Mouse (Mus musculus) small intestine, adult 2 months (tissue): ENCODE results near the gene Cnnm2. TPM values are rescaled to one million over a fixed set of nuclear protein-coding genes. Genes with fewer than 3 reads are reported as not detected.
"Not testable (repeated sequence)": the region's sequence is repeated elsewhere in the genome, so short reads cannot be mapped to it uniquely, and the experiment has no call there.

Experiments
- H3K27ac ChIP-seq: fragments of 200-500 bp; 2 replicates; pipeline ENCODE4 v1.5.1; 2012; ENCODE audit warnings: low read depth, low read length, control low read depth, inconsistent platforms; ENCODE audit not compliant: insufficient read depth
- H3K27me3 ChIP-seq: fragments of 200-500 bp; 2 replicates; pipeline ENCODE4 v1.6.1; 2012; ENCODE audit warnings: mild to moderate bottlenecking, moderate library complexity, low read length, inconsistent platforms; ENCODE audit not compliant: control insufficient read depth, insufficient read depth
- H3K36me3 ChIP-seq: fragments of 200-500 bp; 2 replicates; pipeline ENCODE4 v1.6.1; 2012; ENCODE audit warnings: mild to moderate bottlenecking, low read length, control low read depth, inconsistent platforms; ENCODE audit not compliant: control insufficient read depth, insufficient read depth
- H3K4me1 ChIP-seq: fragments of 200-500 bp; 2 replicates; pipeline ENCODE4 v1.6.1; 2012; ENCODE audit warnings: low read length, inconsistent platforms, mixed read lengths; ENCODE audit not compliant: control insufficient read depth, insufficient read depth, insufficient read length
- H3K4me3 ChIP-seq: fragments of 200-500 bp; 2 replicates; pipeline ENCODE4 v1.5.1; 2012; ENCODE audit warnings: low read depth, mild to moderate bottlenecking, control low read depth, inconsistent platforms, low read length, moderate library complexity
- CTCF ChIP-seq: fragments of 200-500 bp; IDR thresholded peaks from 2 replicates; pipeline ENCODE4 v1.5.1; 2012; ENCODE audit warnings: low read depth, mild to moderate bottlenecking, control low read depth, inconsistent platforms, low read length, moderate library complexity, mixed read lengths; ENCODE audit not compliant: insufficient replicate concordance, insufficient read length; ENCODE audit errors: extremely low read depth
- POLR2A ChIP-seq: fragments of 200-500 bp; IDR thresholded peaks from 2 replicates; pipeline ENCODE4 v1.6.1; 2012; ENCODE audit warnings: low read depth, mild to moderate bottlenecking, control low read depth, inconsistent platforms, low read length, moderate library complexity
- WGBS: fragments of 180-500 bp; shearing (Covaris S2); methylation state at CpG from one replicate; pipeline ENCODE4 v1.1.7; 2018; 5-methylcytosine and 5-hydroxymethylcytosine counted together
- polyA plus RNA-seq: library from polyadenylated mRNA; depleted of rRNA; stranded (reverse); fragments of >200 nt; gene quantifications from 2 replicates; pipeline ENCODE4 v1.2.3, GENCODE M21; 2012

Cnnm2 gene
- polyA plus RNA-seq, 1 experiment, result 16.9 TPM

DNA sequence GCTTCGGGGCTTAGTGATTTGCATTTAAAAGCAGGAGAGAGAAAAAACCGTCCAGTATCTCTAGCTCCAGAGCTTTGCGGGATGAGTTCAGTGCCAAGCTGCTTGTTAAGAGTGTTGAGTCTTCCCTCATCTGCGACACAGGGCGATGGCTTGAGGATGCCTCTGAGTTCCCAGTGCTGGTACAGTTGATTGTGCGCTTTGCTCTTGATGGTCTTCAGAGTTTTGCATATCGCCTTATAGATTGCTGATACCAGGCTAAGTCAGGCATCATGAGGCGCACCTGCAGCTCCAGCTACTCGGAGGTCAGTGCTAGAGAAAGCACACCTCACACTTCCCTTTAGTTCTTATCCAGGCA is 3.3 kb downstream of the Cnnm2 start:
- peaks cover 5% of the 10 kb centered on the region for H3K27me3 ChIP-seq
- H3K4me1 ChIP-seq, result peaks cover 8% of the 10 kb centered on the region; the same call in 1 of the 2 replicates
- no peaks in the 10 kb centered on the region for H3K36me3 ChIP-seq
- TF ChIP-seq POLR2A (no peak), CTCF (no peak)
- WGBS, result 89% methylated on average over 9 of the region's 9 CpGs
- H3K4me3 ChIP-seq, result no peak overlapping the region
- H3K27ac ChIP-seq, result no peak overlapping the region

DNA sequence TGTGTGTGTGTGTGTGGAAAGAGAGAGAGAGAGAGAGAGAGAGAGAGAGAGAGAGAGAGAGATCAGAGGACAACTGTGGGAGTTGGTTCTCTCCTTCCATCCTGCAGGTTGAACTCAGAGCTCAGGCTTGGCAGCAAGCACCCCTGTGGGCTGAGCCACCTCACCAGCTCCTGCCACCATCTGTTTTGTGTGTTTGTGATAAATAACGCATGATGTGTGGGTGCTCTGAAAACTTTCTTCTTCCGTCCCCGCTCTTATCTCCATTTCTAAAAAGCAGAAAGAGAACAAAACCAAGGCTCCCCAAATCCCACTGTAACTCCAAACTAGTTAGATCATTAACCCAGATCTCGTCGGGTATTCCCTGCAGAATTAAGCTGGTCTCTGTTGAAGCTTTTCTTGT is 4.7 kb downstream of the Cnnm2 start:
- peaks cover 8% of the 10 kb centered on the region; the same call in 1 of the 2 replicates for H3K4me1 ChIP-seq
- H3K36me3 ChIP-seq, result no peaks in the 10 kb centered on the region
- no peak overlapping the region for H3K27ac ChIP-seq
- TF ChIP-seq CTCF, result no peak
- TF ChIP-seq POLR2A, result no peak
- peaks cover 5% of the 10 kb centered on the region for H3K27me3 ChIP-seq
- no peak overlapping the region for H3K4me3 ChIP-seq
- 73% methylated on average over 5 of the region's 5 CpGs for WGBS

DNA sequence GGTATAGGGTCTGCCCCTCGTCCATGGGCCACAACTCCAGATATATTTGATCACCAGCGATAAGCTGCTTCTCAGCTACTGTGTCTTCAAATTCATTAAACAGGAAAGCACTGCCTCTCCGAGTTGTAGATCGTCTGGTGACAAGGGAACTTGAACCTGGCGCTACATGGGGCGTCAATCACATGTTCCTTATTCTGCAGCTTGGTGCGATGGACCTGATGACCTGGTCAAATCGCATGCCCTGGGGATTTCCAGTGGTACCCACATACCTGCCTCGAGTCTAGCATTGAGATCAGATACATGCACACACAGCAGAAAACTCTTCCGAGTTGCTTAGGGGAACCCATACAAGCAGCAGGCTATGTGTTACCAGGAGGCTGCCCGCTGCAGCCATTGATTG is 8.4 kb downstream of the Cnnm2 start:
- WGBS, result 90% methylated on average over 11 of the region's 11 CpGs
- H3K36me3 ChIP-seq, result no peaks in the 10 kb centered on the region
- no peak for TF ChIP-seq POLR2A
- no peak for TF ChIP-seq CTCF
- no peaks in the 10 kb centered on the region for H3K4me1 ChIP-seq
- no peaks in the 10 kb centered on the region for H3K27me3 ChIP-seq
- no peak overlapping the region for H3K4me3 ChIP-seq
- no peak overlapping the region for H3K27ac ChIP-seq

DNA sequence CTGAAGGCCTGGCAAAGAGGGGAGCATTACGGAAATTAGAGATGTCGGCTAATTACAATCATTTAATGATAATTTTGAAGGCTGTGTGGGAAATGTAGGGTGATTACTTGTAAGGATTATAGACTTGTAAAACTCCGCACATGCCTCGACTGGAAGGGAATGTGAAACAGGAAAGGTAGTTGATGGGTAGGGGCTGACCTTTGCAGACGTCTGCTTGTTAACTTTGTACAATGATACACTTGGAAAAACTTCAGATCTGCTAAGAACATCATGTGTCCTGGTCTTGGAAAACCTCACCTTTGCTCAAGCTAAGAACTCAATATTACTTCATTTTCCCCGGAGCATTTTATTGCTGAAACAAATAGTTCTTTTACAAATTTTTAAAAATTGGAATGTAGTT is 10.4 kb downstream of the Cnnm2 start:
- no peaks in the 10 kb centered on the region for H3K36me3 ChIP-seq
- H3K4me3 ChIP-seq, result no peak overlapping the region
- no peaks in the 10 kb centered on the region for H3K27me3 ChIP-seq
- no peak overlapping the region for H3K27ac ChIP-seq
- 87% methylated on average over 6 of the region's 6 CpGs for WGBS
- TF ChIP-seq CTCF, result no peak
- no peak for TF ChIP-seq POLR2A
- no peaks in the 10 kb centered on the region for H3K4me1 ChIP-seq

DNA sequence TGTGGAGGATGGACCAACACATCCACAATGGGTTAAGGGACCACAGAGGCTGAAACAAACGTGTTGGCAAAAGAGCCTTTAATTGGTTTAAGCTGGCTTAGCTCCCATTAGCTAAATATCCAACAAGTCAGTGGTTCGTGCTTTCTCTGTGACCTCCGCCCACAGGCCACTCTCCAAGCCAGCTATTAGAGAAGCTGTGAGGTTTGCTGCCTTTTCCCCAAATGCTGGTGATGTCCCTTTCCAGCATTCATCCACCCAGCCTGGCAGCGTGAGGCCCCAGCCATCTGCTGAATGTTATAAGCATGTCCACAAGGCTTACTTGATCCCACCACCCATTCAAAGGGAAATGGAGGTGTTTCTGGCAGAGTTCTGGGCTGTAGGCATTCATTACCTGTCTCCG is 15.0 kb downstream of the Cnnm2 start:
- H3K4me1 ChIP-seq, result no peaks in the 10 kb centered on the region
- TF ChIP-seq CTCF (no peak), POLR2A (no peak)

DNA sequence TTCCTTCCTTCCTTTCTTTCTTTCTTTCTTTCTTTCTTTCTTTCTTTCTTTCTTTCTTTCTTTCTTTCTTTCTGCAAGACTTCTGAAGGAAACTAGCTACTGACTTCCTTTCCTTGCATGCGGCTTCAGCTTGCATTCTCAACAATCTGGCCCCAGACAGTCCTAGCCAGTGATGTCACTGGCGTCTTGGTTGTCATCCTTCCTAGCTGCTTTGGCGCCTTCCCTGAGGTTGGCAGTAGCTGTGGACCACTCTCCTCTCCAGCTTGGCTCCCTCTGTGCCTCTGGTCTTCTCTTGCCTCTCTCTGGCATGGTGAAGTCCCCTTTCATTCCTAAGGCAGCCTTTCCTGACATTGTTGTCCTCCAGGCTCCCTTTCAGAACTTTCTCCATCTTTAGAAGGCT is 15.5 kb downstream of the Cnnm2 start:
- WGBS, result 90% methylated on average over 3 of the region's 3 CpGs
- no peak overlapping the region for H3K4me3 ChIP-seq

More for the DNA sequence above, 15.0 kb downstream of the Cnnm2 start:
- 66% methylated on average over 5 of the region's 5 CpGs for WGBS
- no peaks in the 10 kb centered on the region for H3K36me3 ChIP-seq
- no peak overlapping the region for H3K4me3 ChIP-seq
- no peaks in the 10 kb centered on the region for H3K27me3 ChIP-seq
- no peak overlapping the region for H3K27ac ChIP-seq

DNA sequence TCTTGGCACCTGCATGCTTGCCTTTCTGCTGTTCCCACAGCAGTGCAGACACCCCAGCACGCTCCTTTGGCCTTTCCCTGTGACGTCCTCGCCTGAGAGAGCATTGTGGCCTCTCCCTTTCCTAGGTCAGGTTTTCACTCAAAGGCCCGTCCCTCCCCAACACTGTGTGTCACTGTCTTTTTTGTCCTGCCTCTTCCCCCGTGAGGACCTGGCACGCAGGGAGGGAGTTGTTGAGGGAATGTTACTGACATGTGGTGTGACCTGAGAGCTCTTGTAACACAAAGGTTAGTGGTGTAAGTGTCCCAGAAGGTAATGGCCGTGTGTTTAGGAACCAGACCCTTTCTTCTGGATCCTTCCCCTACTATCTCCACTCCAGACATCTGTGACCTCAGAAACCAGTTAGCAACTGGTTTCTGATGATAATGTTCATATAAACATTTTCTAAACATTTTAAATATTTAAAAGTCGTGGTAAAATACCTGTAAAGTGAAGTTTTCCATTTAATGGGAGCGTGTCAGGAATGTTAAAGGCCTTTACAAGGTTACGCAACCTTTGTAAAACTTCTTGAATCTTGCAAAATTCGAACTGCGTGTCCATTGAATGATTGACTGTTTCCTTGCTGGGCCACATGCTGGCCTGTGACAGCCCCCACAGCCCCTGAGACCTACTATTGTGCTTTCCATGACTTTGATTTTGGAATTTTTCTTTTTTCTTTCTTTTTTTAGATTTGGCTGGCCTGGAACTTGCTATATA is 16.7 kb downstream of the Cnnm2 start:
- H3K4me3 ChIP-seq, result no peak overlapping the region
- TF ChIP-seq CTCF, result no peak
- TF ChIP-seq POLR2A, result no peak
- no peaks in the 10 kb centered on the region for H3K4me1 ChIP-seq
- no peaks in the 10 kb centered on the region for H3K36me3 ChIP-seq
- 79% methylated on average over 12 of the region's 12 CpGs for WGBS
- no peaks in the 10 kb centered on the region for H3K27me3 ChIP-seq
- no peak overlapping the region for H3K27ac ChIP-seq

More for the DNA sequence above, 15.5 kb downstream of the Cnnm2 start:
- Histone ChIP-seq H3K27ac (no peak overlapping the region), H3K27me3 (no peaks in the 10 kb centered on the region), H3K36me3 (no peaks in the 10 kb centered on the region), H3K4me1 (no peaks in the 10 kb centered on the region)
- TF ChIP-seq POLR2A (no peak), CTCF (no peak)

DNA sequence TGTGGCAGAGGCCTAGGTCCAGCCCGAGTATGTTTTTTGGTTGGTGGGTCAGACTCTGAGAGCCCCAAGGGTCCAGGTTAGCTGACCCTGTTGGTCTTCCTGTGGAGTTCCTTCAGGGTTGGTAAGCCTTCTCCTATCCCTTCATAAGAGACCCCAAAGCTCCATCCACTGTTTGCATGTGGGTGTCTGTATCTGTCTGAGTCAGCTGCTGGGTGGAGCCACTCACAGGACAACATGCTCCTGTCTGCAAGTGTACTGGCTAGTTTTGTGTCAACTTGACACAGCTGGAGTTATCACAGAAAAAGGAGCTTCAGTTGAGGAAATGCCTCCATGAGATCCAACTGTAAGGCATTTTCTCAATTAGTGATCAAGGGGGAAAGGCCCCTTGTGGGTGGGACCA is 17.7 kb downstream of the Cnnm2 start:
- not testable (repeated sequence) for H3K27ac ChIP-seq, H3K4me3 ChIP-seq, H3K4me1 ChIP-seq, H3K27me3 ChIP-seq, H3K36me3 ChIP-seq
- 80% methylated on average over 1 of the region's 1 CpGs for WGBS
